Comparison of ENCODE assay signal across 7 mouse cellular contexts in genomic region chr15:99456963-99457605, GRCm38 (mm10). TPM values are rescaled to one million over a fixed set of nuclear protein-coding genes. Genes with fewer than 3 reads are reported as not detected.
A peak's percentile ranks its signal among the peaks of the same experiment; 100 is the strongest.
DNase-seq lines count a peak whose midpoint lies in the region; ATAC-seq and TF ChIP-seq lines count a peak whose summit lies in the region.

No protein-coding gene starts in this region.

- TF ChIP-seq CTCF in gastrocnemius, adult 2 months (IDR thresholded peaks at IDR 0.05): no peak
- TF ChIP-seq CTCF in small intestine, adult 2 months (IDR thresholded peaks at IDR 0.05; ENCODE audit: extremely low read depth, insufficient read length, insufficient replicate concordance, low read depth, low read length): no peak

- H3K36me3 ChIP-seq in hindbrain, embryonic 16.5 days (ENCODE audit: control insufficient read depth, insufficient read depth, low read length): no peaks in the 10 kb centered on the region
- H3K36me3 ChIP-seq in limb, embryonic 10.5 days: peaks cover 43% of the 10 kb centered on the region
- peaks cover 34% of the 10 kb centered on the region for H3K36me3 ChIP-seq in midbrain, embryonic 10.5 days
- H3K36me3 ChIP-seq in small intestine, adult 2 months (ENCODE audit: control insufficient read depth, insufficient read depth, low read length): no peaks in the 10 kb centered on the region

- peak overlapping the region; percentile 91 for H3K4me3 ChIP-seq in gastrocnemius, adult 2 months
- peak overlapping the region; percentile 70 for H3K4me3 ChIP-seq in hindbrain, embryonic 16.5 days (ENCODE audit: low read length)
- peak overlapping the region; percentile 85 for H3K4me3 ChIP-seq in limb, embryonic 10.5 days
- peak overlapping the region; percentile 95 for H3K4me3 ChIP-seq in midbrain, embryonic 10.5 days
- H3K4me3 ChIP-seq in small intestine, adult 2 months (ENCODE audit: low read depth, low read length): peak overlapping the region; percentile 87

- intact Hi-C loops in gastrocnemius, adult 2 months (cut with DNase I): no loop called here

- peak overlapping the region; percentile 84 for H3K4me2 ChIP-seq in hindbrain, embryonic 16.5 days (ENCODE audit: low read length)

- WGBS in hindbrain, embryonic 16.5 days: 0% methylated on average over 27 of the region's 43 CpGs
- WGBS in limb, embryonic 10.5 days: 1% methylated on average over 43 of the region's 43 CpGs
- under 1% methylated on average over 42 of the region's 43 CpGs for WGBS in midbrain, embryonic 10.5 days
- 7% methylated on average over 37 of the region's 43 CpGs for WGBS in small intestine, adult 2 months

- no peaks in the 10 kb centered on the region for H3K9me3 ChIP-seq in hindbrain, embryonic 16.5 days (ENCODE audit: control insufficient read depth, low read length)
- no peaks in the 10 kb centered on the region for H3K9me3 ChIP-seq in limb, embryonic 10.5 days (replicated peaks)
- H3K9me3 ChIP-seq in midbrain, embryonic 10.5 days (replicated peaks): no peaks in the 10 kb centered on the region

- ATAC-seq in hindbrain, embryonic 16.5 days: peak; percentile 77

- TF ChIP-seq POLR2A in small intestine, adult 2 months (IDR thresholded peaks at IDR 0.05; ENCODE audit: low read depth, low read length): no peak

- H3K4me1 ChIP-seq in hindbrain, embryonic 16.5 days (ENCODE audit: control insufficient read depth, insufficient read depth, low read depth, low read length): peaks cover 38% of the 10 kb centered on the region
- peaks cover 45% of the 10 kb centered on the region for H3K4me1 ChIP-seq in limb, embryonic 10.5 days
- H3K4me1 ChIP-seq in midbrain, embryonic 10.5 days: peaks cover 52% of the 10 kb centered on the region
- H3K4me1 ChIP-seq in small intestine, adult 2 months (ENCODE audit: control insufficient read depth, insufficient read depth, insufficient read length, low read length): peaks cover 6% of the 10 kb centered on the region

- H3K27ac ChIP-seq in gastrocnemius, adult 2 months: peak overlapping the region; percentile 92
- peak overlapping the region; percentile 95 for H3K27ac ChIP-seq in hindbrain, embryonic 16.5 days (ENCODE audit: low read depth, low read length)
- peak overlapping the region; percentile 97 for H3K27ac ChIP-seq in limb, embryonic 10.5 days
- peak overlapping the region; percentile 94 for H3K27ac ChIP-seq in midbrain, embryonic 10.5 days (replicated peaks)
- peak overlapping the region; percentile 9; the same call in 1 of the 2 replicates for H3K27ac ChIP-seq in small intestine, adult 2 months (ENCODE audit: insufficient read depth, low read depth, low read length)

- H3K27me3 ChIP-seq in hindbrain, embryonic 16.5 days (replicated peaks; ENCODE audit: control insufficient read depth, insufficient read depth, low read length): no peaks in the 10 kb centered on the region
- H3K27me3 ChIP-seq in limb, embryonic 10.5 days (ENCODE audit: low read depth, poor library complexity, severe bottlenecking): no peaks in the 10 kb centered on the region
- no peaks in the 10 kb centered on the region for H3K27me3 ChIP-seq in midbrain, embryonic 10.5 days (ENCODE audit: low read depth, poor library complexity, severe bottlenecking)
- no peaks in the 10 kb centered on the region for H3K27me3 ChIP-seq in small intestine, adult 2 months (ENCODE audit: control insufficient read depth, insufficient read depth, low read length)

- peak overlapping the region; percentile 77 for H3K9ac ChIP-seq in hindbrain, embryonic 16.5 days (ENCODE audit: low read depth, low read length)

- peak; percentile 40 for DNase-seq in adipocyte (ENCODE audit: low spot score)
- DNase-seq in cerebellum, postnatal 10 days: peak; percentile 79 to 84
- peak; percentile 79 for DNase-seq in gastrocnemius, adult 2 months
- peak; percentile 82 for DNase-seq in limb, embryonic 10.5 days (ENCODE audit: low spot score)
- peak; percentile 73 for DNase-seq in midbrain, embryonic 10.5 days (ENCODE audit: low spot score)

RNA-seq across cellular contexts. Expression of gene Nckap5l, which starts 0.5 kb away (rescaled TPM):
- total RNA-seq in gastrocnemius, adult 2 months (2021): 1 to 10 TPM; 2.3 to 2.7 TPM
- 11.6 and 17.7 TPM in 2 replicates for polyA plus RNA-seq in hindbrain, embryonic 16.5 days (2015; fragmentation: Nextera tagmentation; extraction: Ambion mirVana)
- 16.3 and 17.4 TPM in 2 replicates for polyA plus RNA-seq in limb, embryonic 10.5 days (2016; fragmentation: Nextera tagmentation; extraction: Ambion mirVana)
- polyA plus RNA-seq in midbrain, embryonic 10.5 days (2016; fragmentation: Nextera tagmentation; extraction: Ambion mirVana): 11.0 and 11.3 TPM in 2 replicates
- 1.8 and 3.1 TPM in 2 replicates for polyA plus RNA-seq in small intestine, adult 2 months (2012; rRNA removed)

RNA-seq across cellular contexts. Expression of gene Bcdin3d, which starts 17.4 kb away (rescaled TPM):
- 1 to 10 TPM; 4.3 to 4.5 TPM for total RNA-seq in gastrocnemius, adult 2 months (2021)
- 16.8 and 17.7 TPM in 2 replicates for polyA plus RNA-seq in hindbrain, embryonic 16.5 days (2015; fragmentation: Nextera tagmentation; extraction: Ambion mirVana)
- polyA plus RNA-seq in limb, embryonic 10.5 days (2016; fragmentation: Nextera tagmentation; extraction: Ambion mirVana): 15.9 and 19.4 TPM in 2 replicates
- polyA plus RNA-seq in midbrain, embryonic 10.5 days (2016; fragmentation: Nextera tagmentation; extraction: Ambion mirVana): 21.3 and 22.1 TPM in 2 replicates
- 2.7 and 5.2 TPM in 2 replicates for polyA plus RNA-seq in small intestine, adult 2 months (2012; rRNA removed)

Comparison
In these comparisons a context has a peak if more than half of its experiments do, and no peak if none do; other contexts are left out.
1. Peak in every context shown above with its lines: DNase-seq, ATAC-seq, H3K4me3 ChIP-seq and H3K27ac ChIP-seq.
2. H3K27ac ChIP-seq: peak in every context shown above with its lines; median percentile 97 in limb, embryonic 10.5 days; 95 in hindbrain, embryonic 16.5 days; 94 in midbrain, embryonic 10.5 days; 92 in gastrocnemius, adult 2 months; 9 in small intestine, adult 2 months.